Mouse (Mus musculus) frontal cortex, postnatal 10 days (tissue): ENCODE results near the gene Fndc7.
"Not testable (repeated sequence)": the region's sequence is repeated elsewhere in the genome, so short reads cannot be mapped to it uniquely, and the experiment has no call there.

Experiments
- DNase-seq, 2 experiments: peaks; one replicate each; pipeline ENCODE4 v3.0.0; 2022; ENCODE audit warnings: low spot score in 2 of 2, mixed read lengths in 1 of 2

The Fndc7 gene

DNA sequence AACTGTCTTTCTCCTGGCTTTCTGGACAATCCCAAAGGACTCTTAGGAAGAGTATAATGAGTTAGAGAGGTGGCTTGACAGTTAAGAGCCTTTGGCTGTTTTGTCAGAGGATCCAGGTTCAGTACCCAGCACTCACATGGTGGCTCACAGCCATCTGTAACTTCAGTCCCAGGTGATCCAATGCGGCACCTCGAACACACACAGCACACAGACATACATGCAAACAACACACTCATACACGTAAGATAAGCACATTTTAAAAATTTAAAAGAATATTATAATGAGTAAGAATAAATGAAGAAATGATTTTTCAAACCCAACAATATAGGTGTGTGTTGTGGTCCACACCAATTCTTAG, 2.2 kb downstream of the Fndc7 start:
- no peak for DNase-seq

DNA sequence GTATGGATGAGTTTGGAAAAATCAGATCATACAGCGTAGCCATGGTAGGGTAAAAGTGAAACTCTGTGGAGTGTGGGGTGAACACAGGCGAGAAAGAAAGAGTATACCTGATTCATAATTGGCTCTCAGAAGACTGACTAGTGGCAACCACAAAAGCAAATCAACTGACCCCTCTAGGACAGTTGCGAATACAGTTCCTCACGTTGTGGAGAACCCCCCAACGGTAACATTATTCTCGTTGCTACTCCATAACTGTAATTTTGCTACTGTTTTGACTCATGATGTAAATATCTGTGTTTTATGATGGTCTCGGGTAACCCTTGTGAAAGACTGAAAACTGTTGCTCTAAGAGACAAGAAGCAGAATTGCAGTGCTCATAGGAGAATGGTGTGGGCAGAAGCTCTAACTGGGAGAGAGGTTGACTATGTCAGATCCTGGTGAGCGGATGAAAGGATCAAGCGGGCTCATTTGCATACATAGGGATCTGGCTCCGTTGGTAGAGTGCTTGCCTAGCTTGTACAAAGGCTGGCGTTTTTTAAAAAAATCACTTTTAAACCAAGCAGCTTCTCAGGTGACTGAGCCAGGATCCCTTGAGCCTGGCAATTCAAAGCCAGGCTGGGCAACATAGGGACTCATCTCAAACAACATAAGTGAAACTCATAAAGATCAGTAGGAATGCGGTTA, 2.7 kb downstream of the Fndc7 start:
- DNase-seq: no peak

DNA sequence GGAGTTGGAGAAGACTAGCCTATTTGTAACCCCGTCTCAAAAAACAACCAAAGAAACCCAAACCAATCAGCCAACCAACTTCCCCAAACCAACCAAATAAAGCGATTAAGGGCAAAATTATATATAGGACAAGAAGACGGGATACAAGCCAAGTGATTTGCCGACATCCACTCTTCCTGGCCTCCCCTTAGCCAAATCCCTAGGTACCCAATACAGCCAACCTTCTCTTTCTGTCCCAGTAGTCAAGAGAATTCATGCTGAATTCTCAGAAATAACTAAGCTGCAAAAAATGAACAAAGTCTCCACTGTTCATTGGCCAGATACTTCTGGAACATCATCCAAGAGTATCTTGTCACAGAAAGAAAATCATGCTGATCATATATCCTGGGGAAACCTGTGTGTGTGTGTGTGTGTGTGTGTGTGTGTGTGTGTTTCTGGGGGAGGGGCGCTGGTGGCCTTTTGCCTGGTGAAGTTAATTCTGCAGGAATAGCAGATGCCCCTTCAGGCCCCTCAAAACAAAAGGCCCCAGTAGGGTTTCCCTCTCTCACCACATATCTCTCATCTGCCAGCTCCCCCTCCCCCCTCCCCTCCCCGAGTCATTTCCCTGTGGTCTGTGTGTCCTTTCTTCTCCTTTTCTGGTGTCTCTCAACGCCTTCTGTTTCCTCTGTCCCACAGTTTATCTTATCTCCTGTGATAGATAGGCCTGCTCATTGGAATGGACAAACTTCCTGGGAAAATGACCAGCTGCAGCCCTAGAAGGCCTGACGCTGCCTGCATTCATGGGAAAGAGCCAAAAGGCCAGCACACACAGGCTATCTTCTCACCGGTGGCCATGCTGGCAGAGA, 3.9 kb downstream of the Fndc7 start:
- no peak for DNase-seq

DNA sequence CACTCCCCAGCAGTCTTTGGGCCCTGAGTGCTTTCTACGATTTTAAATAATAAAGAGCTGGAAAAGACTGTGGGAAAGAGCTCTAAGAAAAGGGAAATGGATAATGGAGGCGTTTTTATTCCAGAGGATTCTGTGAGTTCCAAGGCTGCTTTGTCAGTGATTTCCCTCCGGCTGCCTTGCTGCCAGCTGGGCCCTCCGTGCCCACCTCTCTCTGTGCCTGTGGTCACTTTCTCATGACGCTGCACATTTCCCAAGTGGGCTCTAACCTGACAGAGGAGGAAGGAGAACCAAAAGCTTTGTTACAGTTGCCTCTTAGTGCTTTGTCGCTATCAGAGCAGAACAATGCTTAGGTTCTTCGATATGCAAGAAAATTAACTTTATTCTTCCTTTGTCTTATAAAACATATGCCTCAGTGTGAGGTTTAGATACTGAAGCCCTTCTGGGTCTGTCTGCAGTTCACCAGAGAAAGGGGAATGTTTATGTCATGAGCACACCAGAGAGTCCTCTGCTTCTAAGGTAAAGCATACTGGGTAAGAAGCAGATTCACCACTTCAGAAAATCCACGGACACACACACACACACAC, 5.0 kb downstream of the Fndc7 start:
- DNase-seq: no peak

DNA sequence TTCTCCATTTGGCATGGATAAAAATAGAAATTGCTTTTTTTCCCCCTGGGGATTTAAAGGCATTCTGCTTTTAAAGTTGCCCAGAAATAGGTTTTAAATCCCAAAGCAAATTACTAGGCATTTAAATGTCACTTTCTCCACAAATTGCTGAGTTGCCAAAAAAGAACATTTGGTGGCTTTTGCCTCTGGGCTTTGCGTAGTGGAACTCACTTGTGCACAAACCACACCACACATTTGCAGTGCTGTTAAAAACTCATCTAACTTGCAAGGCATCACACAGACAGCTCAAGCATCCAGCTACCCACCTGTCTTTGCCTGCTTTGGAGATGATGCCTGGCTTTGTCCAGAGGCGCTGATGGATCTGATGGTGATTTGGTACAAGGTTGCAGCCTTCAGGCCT, 6.7 kb downstream of the Fndc7 start:
- DNase-seq: no peak

DNA sequence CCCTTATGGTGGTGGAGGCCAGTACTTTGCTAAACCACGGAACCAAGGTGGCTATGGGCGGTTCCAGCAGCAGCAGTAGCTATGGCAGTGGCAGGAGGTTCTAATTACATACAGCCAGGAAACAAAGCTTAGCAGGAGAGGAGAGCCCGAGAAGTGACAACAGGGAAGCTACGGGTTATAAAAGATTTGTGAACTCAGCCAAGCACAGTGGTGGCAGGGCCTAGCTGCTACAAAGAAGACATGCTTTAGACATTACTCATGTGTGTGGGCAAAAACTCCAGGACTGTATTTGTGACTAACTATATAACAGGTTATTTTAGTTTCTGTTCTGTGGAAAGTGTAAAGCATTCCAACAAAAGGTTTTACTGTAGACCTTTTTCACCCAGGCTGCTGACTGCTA, 7.9 kb downstream of the Fndc7 start:
- not testable (repeated sequence) for DNase-seq

DNA sequence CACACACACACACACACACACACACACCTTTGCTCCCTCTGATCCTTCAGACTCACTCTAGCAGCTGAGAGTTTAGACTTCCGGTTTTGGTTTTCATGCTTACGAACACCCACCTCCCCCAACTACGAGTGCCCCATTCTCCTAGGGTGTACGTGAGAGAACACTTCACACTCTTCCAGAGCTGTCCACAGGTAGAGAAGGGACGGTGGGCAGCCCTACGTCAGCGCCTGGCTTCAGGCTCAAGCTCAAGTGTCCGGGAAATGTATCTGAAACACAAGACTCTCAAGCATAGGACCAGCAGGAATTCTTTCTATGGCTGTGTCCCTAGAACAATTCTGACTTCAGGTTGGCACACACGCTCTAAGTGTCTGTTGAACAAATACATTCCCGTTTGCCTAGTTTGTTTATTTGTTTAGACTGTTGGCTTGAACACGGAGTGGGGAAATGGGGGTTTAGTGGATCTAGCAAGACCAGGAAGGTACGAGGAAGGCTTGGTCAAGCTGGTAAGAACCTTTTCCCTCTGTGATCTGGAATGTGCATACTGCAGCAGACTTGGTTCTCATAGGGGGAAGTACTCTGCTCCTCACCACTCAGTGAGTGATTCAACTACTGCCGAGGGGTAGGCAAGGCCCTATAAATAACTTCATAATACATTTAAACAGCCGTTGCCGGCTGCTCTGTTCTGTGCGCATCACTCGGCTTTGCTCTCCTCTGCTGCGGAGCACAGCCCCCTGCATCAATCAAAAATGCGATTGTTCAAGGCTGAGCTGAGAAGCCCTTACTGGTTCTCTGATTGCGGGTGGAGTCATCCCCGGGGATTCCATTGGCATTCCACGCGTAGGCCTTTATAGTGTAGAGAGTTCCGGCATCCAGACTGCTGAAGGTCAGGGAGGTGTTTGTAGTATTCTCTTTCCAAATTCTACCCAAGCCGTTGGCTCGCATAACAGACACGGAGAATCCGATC, 9.0 kb downstream of the Fndc7 start:
- DNase-seq: no peak

DNA sequence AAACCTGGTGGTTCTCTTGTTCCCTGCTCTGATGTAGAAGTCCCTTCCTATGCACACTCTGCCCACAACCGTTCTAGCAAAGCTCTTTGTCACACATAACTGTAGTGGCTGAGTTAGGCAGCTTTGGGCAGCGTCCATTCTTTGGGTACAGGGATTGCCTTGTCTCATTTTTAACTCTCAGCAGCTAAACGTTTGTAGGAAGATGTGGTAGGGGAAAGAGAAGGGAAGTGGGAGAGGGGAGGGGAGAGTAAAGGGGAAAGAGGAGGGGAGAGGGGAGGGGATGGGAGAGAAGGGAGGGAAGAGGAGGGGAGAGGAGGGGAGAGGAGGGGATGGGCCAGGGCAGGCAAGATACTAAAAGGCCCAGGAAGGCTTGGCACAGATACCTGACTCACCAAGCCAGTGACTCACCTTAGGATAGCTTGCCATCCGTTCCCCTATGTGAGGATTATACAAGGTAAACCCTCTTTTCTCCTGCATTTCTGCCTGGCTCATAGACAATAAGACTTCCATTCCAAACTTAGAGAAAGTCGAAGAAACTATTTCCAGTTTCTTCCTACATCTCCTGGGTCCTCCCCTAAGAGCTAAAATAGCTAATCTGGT, 9.9 kb downstream of the Fndc7 start:
- DNase-seq: no peak

DNA sequence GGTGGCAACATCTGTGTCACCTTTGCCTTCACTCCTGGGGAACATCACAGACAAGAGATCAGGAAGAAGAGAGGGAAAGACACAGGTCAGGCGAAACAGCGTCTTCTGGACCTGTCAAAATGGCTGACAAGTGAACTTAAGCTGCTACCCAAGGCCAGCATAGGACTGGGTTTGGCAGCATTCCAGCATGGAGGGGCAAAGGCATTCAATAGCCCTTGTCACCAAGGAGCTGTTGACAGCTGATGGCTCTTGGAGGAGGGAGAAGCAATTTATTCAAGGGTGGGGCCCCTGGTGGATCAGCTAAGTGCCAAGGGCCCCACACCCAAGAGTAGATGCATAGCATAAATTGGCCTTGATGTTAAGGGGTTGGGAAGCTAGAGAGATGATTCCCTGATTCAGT, 10.7 kb downstream of the Fndc7 start:
- DNase-seq: no peak

DNA sequence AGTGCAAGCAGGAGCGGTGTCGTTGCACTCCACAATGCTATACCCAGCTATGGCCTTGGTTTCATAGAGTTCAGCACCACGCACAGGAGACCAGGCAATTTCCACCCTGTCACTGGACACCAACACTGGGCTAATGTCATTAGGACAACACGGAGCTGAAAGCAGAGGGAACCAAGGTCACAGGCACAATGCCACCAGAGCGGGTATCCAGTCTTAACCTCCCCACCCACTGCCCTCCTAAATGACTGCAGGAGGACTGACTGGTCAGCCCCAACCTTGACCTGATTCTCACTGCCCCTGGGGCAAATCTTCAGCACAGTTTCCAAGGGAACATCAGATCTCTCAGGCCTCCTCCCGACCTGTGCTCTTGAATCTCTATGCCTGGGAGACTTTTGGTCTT, 19.2 kb downstream of the Fndc7 start:
- no peak for DNase-seq

DNA sequence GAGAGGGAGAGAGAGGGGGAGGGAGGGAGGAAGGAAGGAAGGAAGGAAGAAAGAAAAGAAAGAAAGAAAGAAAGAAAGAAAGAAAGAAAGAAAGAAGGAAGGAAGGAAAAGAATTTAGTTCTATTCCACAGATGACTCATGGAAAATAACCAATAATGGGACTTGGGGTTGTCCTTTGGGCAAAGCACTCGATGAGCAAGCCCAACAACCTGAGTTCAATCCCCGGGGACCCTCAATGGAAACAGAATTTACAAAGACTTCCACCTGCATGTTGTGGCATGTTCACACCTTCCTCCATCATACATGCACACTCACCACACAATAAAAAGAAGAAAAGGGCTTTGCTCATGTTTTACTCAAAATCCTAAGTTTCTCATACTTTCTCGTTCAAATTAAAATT, 22.4 kb downstream of the Fndc7 start:
- no peak for DNase-seq

DNA sequence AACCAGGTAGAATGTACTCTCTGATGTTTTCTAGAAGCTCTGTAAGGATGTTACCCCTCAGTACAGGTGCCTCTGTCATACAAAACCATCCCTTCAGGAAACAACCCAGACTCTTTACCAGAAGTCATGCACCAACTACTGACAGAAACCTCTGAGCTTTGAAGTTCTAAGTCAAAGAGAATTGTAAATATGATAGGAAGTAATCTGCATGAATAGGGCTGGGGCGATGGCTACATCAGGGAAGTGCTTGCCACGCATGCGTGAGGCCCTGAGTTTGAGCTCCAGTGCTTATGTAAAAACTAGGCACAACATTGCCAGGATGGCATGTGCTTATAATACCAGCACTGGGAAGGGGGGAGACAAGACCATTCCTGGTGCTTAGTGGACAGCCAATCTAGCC, 24.1 kb downstream of the Fndc7 start:
- no peak for DNase-seq

DNA sequence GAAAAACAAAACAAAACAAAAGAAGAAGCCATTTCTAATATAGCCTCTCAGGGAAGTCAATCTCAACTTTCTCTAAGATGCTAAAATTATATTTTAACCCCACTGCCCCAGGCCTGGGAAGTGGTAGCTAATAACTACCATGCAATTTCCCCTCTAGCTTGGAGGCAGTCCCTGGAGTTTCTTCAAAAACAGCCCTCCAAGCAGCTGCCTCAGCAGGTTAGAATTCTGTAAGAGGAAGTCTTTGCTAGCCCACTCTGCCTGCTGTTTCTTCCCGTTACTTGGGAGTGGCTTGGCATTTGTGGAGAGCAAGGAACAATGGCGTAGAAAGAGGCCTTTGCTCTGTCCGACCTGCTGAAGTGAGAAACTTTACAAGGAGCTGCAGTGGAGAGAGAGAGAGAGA, 24.7 kb downstream of the Fndc7 start:
- DNase-seq: no peak

DNA sequence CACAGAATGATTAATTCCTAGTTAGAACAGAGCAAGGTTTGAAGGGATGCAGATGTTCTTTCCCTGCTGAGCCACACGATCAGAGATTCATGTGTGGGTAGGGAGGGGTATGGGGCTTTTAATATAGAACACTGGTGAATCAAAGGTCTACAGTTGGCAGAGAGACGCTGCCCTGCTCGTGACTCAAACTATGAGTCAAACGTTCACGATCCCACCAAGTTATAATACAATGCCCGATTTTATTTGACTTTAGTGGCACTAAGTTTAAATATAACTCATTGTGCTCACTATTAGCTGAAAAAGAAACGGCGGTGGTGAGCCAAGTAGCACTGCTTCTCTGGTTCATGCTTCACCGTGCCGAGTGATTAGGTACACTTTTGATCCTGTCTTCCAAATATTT, 26.7 kb downstream of the Fndc7 start:
- no peak for DNase-seq

DNA sequence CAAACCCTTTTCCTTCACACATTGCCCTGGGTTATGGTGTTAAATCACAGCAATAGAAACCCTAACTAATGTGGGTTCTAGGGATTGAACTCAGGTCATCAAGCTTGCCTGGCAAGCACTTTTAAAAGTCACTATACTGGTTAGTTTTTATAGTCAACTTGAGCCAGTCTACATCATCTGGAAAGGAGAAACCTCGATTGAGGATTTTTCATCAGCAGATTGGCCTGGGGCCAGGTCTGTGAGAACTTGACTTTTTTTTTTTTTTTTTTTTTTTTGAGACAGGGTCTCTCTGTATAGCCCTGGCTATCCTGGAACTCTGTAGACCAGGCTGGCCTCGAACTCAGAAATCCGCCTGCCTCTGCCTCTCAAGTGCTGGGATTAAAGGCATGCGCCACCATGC, 27.5 kb downstream of the Fndc7 start:
- DNase-seq: not testable (repeated sequence)

DNA sequence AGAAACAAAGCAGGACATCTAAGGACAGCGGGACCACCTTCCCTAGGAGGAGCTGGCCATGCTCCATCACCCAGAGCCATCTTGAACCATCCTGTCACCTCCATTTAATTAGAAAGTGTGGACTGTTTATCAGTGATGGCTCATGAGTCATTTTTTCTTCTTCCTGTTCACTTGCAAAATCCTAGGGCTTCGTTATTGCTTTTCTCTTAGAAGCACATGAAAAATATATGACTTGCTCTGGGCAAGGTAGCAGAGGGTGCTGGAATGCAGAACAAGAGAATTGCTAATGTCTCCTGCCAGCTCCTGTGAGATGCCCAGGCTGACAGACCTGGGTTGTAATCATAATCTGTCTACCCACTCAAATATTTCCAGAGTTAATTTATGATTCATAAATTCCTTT, 29.0 kb downstream of the Fndc7 start:
- DNase-seq: no peak

DNA sequence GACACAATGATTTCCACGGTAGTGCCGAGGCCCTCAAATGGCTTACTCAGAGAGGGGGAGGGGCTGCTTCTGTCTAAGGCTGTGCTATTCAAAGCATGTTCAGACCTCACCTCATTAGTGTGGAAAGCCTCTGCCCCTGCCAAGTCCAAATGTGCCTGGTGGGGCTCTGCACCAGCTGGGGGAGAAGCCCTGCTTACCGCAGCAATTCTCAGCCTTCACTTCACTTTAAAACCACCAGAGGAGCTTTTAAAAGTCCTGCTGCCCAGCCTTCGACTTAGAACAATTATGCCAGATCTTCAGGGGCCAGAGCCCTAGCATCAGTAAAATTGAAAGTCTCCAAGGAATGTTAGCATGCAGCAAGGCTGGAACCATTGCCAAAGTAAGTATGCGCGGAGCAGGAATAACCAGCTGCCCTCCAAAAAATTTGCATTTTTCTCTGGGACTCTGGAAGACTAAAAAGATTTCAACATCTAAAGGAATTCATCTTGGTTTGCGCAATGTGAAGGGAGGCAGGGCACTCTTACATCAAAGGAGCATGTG, 31.5 kb downstream of the Fndc7 start:
- no peak for DNase-seq

DNA sequence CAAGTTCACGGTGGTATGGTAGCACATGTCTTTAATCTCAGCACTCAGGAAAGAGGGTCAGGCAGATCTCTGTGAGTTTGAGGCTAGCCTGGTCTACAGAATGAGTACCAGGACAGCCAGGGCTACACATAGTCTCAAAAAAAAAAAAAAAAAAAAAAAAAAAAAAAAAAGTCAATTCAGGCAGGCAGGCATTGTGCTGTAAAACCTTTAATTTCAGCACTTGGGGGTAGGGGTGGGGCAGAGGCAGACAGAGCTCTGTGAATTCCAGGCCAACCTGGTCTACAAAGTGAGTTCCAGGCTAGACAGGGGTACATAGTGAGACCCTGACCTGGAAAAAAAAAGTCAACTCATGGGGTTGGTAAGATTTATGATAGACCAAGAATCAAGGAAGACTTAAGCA, 32.1 kb downstream of the Fndc7 start:
- DNase-seq: no peak

DNA sequence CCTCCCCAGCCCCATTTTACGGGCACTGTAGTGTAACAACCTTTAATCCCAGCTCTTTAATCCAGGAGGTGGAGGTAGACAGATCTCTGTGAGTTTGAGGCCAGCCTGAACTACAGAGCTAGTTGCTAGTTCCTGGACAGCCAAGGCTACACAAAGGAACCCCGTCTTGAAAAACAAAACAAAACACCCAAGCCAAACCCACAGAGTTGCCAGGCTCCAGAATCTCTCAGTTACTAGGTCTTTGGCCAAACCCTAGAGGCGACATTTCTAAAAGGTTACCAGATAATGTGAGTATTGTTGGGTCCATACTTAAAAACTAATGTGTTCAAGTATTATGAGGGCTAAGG, 32.7 kb downstream of the Fndc7 start:
- DNase-seq: no peak

DNA sequence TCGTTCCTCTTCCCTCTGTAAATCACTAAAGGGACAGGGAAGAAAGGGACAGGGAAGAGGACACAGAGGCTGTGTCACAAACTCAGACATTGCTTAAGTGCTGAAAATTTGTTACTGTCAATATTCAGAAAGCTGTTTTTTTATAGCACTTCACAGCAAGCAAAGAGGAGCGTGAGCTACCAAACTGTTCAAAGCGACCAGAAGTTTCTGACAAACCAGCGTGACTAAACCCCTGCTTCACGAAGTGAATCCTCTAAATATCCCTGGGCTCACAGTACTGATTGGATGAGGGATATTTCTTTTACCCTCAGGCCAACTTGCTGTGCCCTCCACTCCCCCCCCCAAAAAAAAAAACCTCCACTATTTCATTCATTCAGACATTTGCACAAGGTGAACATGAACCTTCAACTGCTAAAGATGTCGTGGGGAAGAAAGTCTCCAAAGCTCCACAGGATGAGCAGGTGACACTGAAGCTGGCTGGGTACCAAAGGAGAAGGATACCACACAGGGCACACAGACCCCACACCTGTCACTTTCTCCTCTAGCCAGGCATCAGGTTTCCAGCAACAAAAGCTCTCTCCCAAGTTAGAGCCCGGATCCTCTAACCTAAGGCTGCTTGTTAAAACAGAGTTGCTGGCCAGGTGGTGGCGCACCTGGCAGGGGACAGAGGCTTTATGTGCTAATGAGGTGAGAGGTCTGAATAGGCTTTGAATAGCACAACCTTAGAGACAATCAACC, 33.3 kb downstream of the Fndc7 start:
- DNase-seq: no peak

DNA sequence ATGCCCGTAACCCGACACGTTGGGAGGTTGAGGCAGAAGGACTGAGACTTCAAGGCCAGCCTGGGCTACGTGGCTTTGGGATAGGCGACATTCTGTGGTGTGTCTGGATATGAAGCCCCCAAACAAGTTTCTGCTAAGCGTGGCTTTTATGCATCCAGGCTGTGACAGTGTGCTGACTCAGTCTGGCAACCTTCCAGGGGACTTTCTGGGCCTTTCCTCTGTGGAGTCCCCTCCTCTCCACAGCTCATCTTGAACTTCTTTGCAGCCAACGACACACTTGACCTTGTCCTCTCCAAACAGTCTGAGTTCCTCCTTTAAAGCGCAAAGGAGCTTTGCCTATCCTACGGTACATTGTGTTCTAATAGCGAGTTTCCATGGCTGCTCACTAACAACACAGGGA, 33.9 kb downstream of the Fndc7 start:
- DNase-seq: no peak
